Mouse (Mus musculus) cerebellum, adult 2 months (tissue): ENCODE results near the gene Hoxb5.

Experiments used
- CTCF ChIP-seq: fragments of 200-500 bp; IDR thresholded peaks from 2 replicates; pipeline ENCODE4 v1.5.1; 2011; ENCODE audit warnings: low read depth, mild to moderate bottlenecking, control low read depth, low read length, moderate library complexity, borderline replicate concordance; ENCODE audit not compliant: insufficient read depth
- POLR2A ChIP-seq: fragments of 200-500 bp; IDR thresholded peaks from 2 replicates; pipeline ENCODE4 v1.6.1; 2011; ENCODE audit warnings: low read length, control low read depth, borderline replicate concordance; ENCODE audit not compliant: insufficient read depth

- TF ChIP-seq CTCF, result no peak
- no peak for TF ChIP-seq POLR2A
These were observed 38.8 kb downstream of the Hoxb5 start for GRCm38 (mm10) chr11:96341701-96342575.
